8 mouse cellular contexts compared by ENCODE assay signal in genomic region chr17:83955058-83955697, GRCm38 (mm10).
DNase-seq lines count a peak whose midpoint lies in the region; ATAC-seq and TF ChIP-seq lines count a peak whose summit lies in the region.

No protein-coding gene starts in this region.

- ATAC-seq in G1E (ENCODE audit: extremely low read depth, insufficient number of reproducible peaks, low FRiP score, poor library complexity, severe bottlenecking) = no peak
- ATAC-seq in embryonic facial prominence, embryonic 11.5 days (replicated peaks; ENCODE audit: insufficient number of reproducible peaks, low FRiP score, low TSS enrichment, low read depth) = peak; percentile 24; the same call in 1 of the 2 replicates
- ATAC-seq in intestine, embryonic 15.5 days = no peak
- ATAC-seq in liver, postnatal 0 days = no peak

- peak overlapping the region; percentile 32 for H3K9ac ChIP-seq in embryonic facial prominence, embryonic 11.5 days (replicated peaks; ENCODE audit: low read length)
- H3K9ac ChIP-seq in intestine, embryonic 15.5 days = no peak overlapping the region
- H3K9ac ChIP-seq in liver, postnatal 0 days (replicated peaks) = no peak overlapping the region

- no peak for TF ChIP-seq CTCF in G1E (IDR thresholded peaks at IDR 0.05; ENCODE audit: low read depth, low read length)
- TF ChIP-seq CTCF in liver, postnatal 0 days (IDR thresholded peaks at IDR 0.05; ENCODE audit: low read depth) = no peak

- peak overlapping the region; percentile 70; the same call in 1 of the 2 replicates for H3K4me3 ChIP-seq in G1E (ENCODE audit: low read depth, low read length)
- no peak overlapping the region for H3K4me3 ChIP-seq in embryonic facial prominence, embryonic 11.5 days (ENCODE audit: low read depth, low read length)
- H3K4me3 ChIP-seq in intestine, embryonic 15.5 days (replicated peaks) = no peak overlapping the region
- no peak overlapping the region for H3K4me3 ChIP-seq in liver, postnatal 0 days (ENCODE audit: low read depth, low read length)

- no peaks in the 10 kb centered on the region for H3K9me3 ChIP-seq in G1E (replicated peaks)
- H3K9me3 ChIP-seq in embryonic facial prominence, embryonic 11.5 days (replicated peaks; ENCODE audit: control insufficient read depth, low read length) = no peaks in the 10 kb centered on the region
- H3K9me3 ChIP-seq in intestine, embryonic 15.5 days = no peaks in the 10 kb centered on the region
- H3K9me3 ChIP-seq in liver, postnatal 0 days (ENCODE audit: low read length) = no peaks in the 10 kb centered on the region

- peaks cover 92% of the 10 kb centered on the region for H3K4me1 ChIP-seq in G1E (ENCODE audit: insufficient read depth, low read depth, low read length)
- peaks cover 26% of the 10 kb centered on the region for H3K4me1 ChIP-seq in embryonic facial prominence, embryonic 11.5 days (ENCODE audit: control insufficient read depth, insufficient read depth, low read length)
- peaks cover 66% of the 10 kb centered on the region for H3K4me1 ChIP-seq in intestine, embryonic 15.5 days (replicated peaks)
- peaks cover 43% of the 10 kb centered on the region for H3K4me1 ChIP-seq in liver, postnatal 0 days (ENCODE audit: insufficient read depth)

- peaks cover 32% of the 10 kb centered on the region for H3K36me3 ChIP-seq in G1E (replicated peaks)
- H3K36me3 ChIP-seq in embryonic facial prominence, embryonic 11.5 days (replicated peaks; ENCODE audit: control insufficient read depth, insufficient read depth, low read depth, low read length) = no peaks in the 10 kb centered on the region
- H3K36me3 ChIP-seq in intestine, embryonic 15.5 days = no peaks in the 10 kb centered on the region
- no peaks in the 10 kb centered on the region for H3K36me3 ChIP-seq in liver, postnatal 0 days (replicated peaks; ENCODE audit: insufficient read depth, low read length)

- peak overlapping the region; percentile 90 for H3K27ac ChIP-seq in embryonic facial prominence, embryonic 11.5 days (replicated peaks; ENCODE audit: low read depth, low read length)
- H3K27ac ChIP-seq in intestine, embryonic 15.5 days = peak overlapping the region; percentile 91
- peak overlapping the region; percentile 58 for H3K27ac ChIP-seq in liver, postnatal 0 days (ENCODE audit: low read depth)

- no peak overlapping the region for H3K4me2 ChIP-seq in embryonic facial prominence, embryonic 11.5 days (ENCODE audit: low read depth, low read length)
- no peak overlapping the region for H3K4me2 ChIP-seq in intestine, embryonic 15.5 days (replicated peaks)
- no peak overlapping the region for H3K4me2 ChIP-seq in liver, postnatal 0 days (ENCODE audit: low read depth, low read length)

- no peak for DNase-seq in G1E (ENCODE audit: low spot score)
- DNase-seq in embryonic facial prominence, embryonic 11.5 days (ENCODE audit: low spot score) = no peak
- no peak for DNase-seq in liver, postnatal 0 days
- DNase-seq in retina, embryonic 14.5 days (ENCODE audit: low spot score) = no peak
- no peak for DNase-seq in spleen, adult 12 weeks (ENCODE audit: low spot score)
- DNase-seq in urinary bladder, postnatal 4 days (ENCODE audit: low spot score in 2 of 2) = no peak
- DNase-seq in left cerebral cortex, adult 8-10 months (ENCODE audit: low spot score in 2 of 2) = no peak

- no peak for TF ChIP-seq EP300 in liver, postnatal 0 days (IDR thresholded peaks at IDR 0.05; ENCODE audit: low read depth)

- WGBS in embryonic facial prominence, embryonic 11.5 days = 61% methylated on average over 10 of the region's 10 CpGs
- 62% methylated on average over 10 of the region's 10 CpGs for WGBS in intestine, embryonic 15.5 days
- WGBS in liver, postnatal 0 days (ENCODE audit: insufficient replicate concordance) = 65% methylated on average over 10 of the region's 10 CpGs

- no peaks in the 10 kb centered on the region for H3K27me3 ChIP-seq in G1E (ENCODE audit: insufficient read depth, low read length)
- H3K27me3 ChIP-seq in embryonic facial prominence, embryonic 11.5 days (ENCODE audit: control insufficient read depth, insufficient read depth, low read length) = no peaks in the 10 kb centered on the region
- H3K27me3 ChIP-seq in intestine, embryonic 15.5 days (replicated peaks) = no peaks in the 10 kb centered on the region
- no peaks in the 10 kb centered on the region for H3K27me3 ChIP-seq in liver, postnatal 0 days (ENCODE audit: insufficient read depth, low read length)
